Mouse (Mus musculus) gastrocnemius, adult 18-20 months (tissue): ENCODE data around the gene Kif14. TPM values are rescaled to one million over a fixed set of nuclear protein-coding genes. Genes with fewer than 3 reads are reported as not detected.
"Not testable (repeated sequence)": the region's sequence is repeated elsewhere in the genome, so short reads cannot be mapped to it uniquely, and the experiment has no call there.

ENCODE experiments used
- DNase-seq: peaks from one replicate; pipeline ENCODE4 v3.0.0; 2021; ENCODE audit warnings: low spot score
- total RNA-seq, 2 experiments: library from RNA; stranded (reverse); gene quantifications; 2 replicates each; pipeline ENCODE4 v1.2.3; 2021

The Kif14 gene
- total RNA-seq, 2 experiments from 2014 or later = 0.02 to 0.09 TPM

GRCm38 (mm10) chr1:136470471-136470870 lies 4.3 kb downstream of the Kif14 start:
- no peak for DNase-seq

GRCm38 (mm10) chr1:136491681-136492080 lies 25.5 kb downstream of the Kif14 start:
- no peak for DNase-seq

GRCm38 (mm10) chr1:136492232-136492631 lies 26.1 kb downstream of the Kif14 start:
- DNase-seq = no peak

- DNase-seq = no peak
Measured at GRCm38 (mm10) chr1:136499317-136499716, 33.2 kb downstream of the Kif14 start.

GRCm38 (mm10) chr1:136502936-136503335 lies 36.8 kb downstream of the Kif14 start:
- no peak for DNase-seq

- DNase-seq = not testable (repeated sequence)
Measured at GRCm38 (mm10) chr1:136506255-136506654, 40.1 kb downstream of the Kif14 start.

- no peak for DNase-seq
Measured at GRCm38 (mm10) chr1:136512317-136512716, 46.2 kb downstream of the Kif14 start.

- DNase-seq = no peak
Measured at GRCm38 (mm10) chr1:136513181-136513580, 47.0 kb downstream of the Kif14 start.

GRCm38 (mm10) chr1:136518699-136519356 lies 52.7 kb downstream of the Kif14 start:
- DNase-seq = no peak

GRCm38 (mm10) chr1:136521363-136521937 lies 55.3 kb downstream of the Kif14 start:
- no peak for DNase-seq

- DNase-seq = peak; percentile 29
Measured at GRCm38 (mm10) chr1:136524917-136525316, 58.8 kb downstream of the Kif14 start.

GRCm38 (mm10) chr1:136525818-136526217 lies 59.7 kb downstream of the Kif14 start:
- DNase-seq = no peak

GRCm38 (mm10) chr1:136527163-136527562 lies 61.0 kb downstream of the Kif14 start:
- DNase-seq = no peak

- no peak for DNase-seq
Measured at GRCm38 (mm10) chr1:136532556-136532955, 66.4 kb downstream of the Kif14 start.

GRCm38 (mm10) chr1:136536947-136537346 lies 70.8 kb downstream of the Kif14 start:
- DNase-seq = no peak

GRCm38 (mm10) chr1:136538247-136538646 lies 72.1 kb downstream of the Kif14 start:
- DNase-seq = peak; percentile 53

- peak; percentile 12 for DNase-seq
Measured at GRCm38 (mm10) chr1:136540407-136540895, 74.3 kb downstream of the Kif14 start.

GRCm38 (mm10) chr1:136541618-136542376 lies 75.7 kb downstream of the Kif14 start:
- DNase-seq = no peak

- DNase-seq = no peak
Measured at GRCm38 (mm10) chr1:136543920-136544319, 77.8 kb downstream of the Kif14 start.

GRCm38 (mm10) chr1:136547068-136547467 lies 80.9 kb downstream of the Kif14 start:
- no peak for DNase-seq

- no peak for DNase-seq
Measured at GRCm38 (mm10) chr1:136550285-136550684, 84.1 kb downstream of the Kif14 start.

- peak; percentile 76 for DNase-seq
Measured at GRCm38 (mm10) chr1:136550851-136551540, 84.9 kb downstream of the Kif14 start.
